Comparison of ENCODE assay signal across 9 mouse cellular contexts in genomic region chr3:122460848-122461511, GRCm38 (mm10).
DNase-seq lines count a peak whose midpoint lies in the region; ATAC-seq and TF ChIP-seq lines count a peak whose summit lies in the region.
"Had no signal": no experiment of that assay in that cellular context is flagged by ENCODE, and none has a peak within 500 bp of the region (broad histone marks: within the 10 kb centered on the region; RNA-seq: fewer than 3 reads in every experiment).

No protein-coding gene starts in this region.

- no peak overlapping the region for H3K9ac ChIP-seq in lung, postnatal 0 days (replicated peaks; ENCODE audit: low read depth)
- 0 out of 2 replicates have a peak overlapping the region, but pooled peaks have one; percentile 18 for H3K9ac ChIP-seq in forebrain, embryonic 13.5 days
- no peak overlapping the region for H3K9ac ChIP-seq in intestine, postnatal 0 days (ENCODE audit: low read depth, low read length)
- no peak overlapping the region for H3K9ac ChIP-seq in neural tube, embryonic 14.5 days (replicated peaks; ENCODE audit: low read depth, low read length)

- TF ChIP-seq EP300 in lung, postnatal 0 days (IDR thresholded peaks at IDR 0.05) = no peak

- DNase-seq in lung, postnatal 0 days (ENCODE audit: low spot score) = no peak
- DNase-seq in lung, postnatal 25 days (ENCODE audit: low spot score) = no peak
- DNase-seq in layer of hippocampus, postnatal 36 days = no peak
- no peak for DNase-seq in frontal cortex, postnatal 25 days (ENCODE audit: low spot score in 2 of 2)
- DNase-seq in heart, adult 18-20 months = no peak
- DNase-seq: cerebellum, adult 18-20 months had no signal

- no peak overlapping the region for H3K4me3 ChIP-seq in lung, postnatal 0 days (ENCODE audit: low read depth, low read length)
- H3K4me3 ChIP-seq in forebrain, embryonic 13.5 days = no peak overlapping the region
- H3K4me3 ChIP-seq in intestine, postnatal 0 days (ENCODE audit: low read depth, low read length) = no peak overlapping the region
- no peak overlapping the region for H3K4me3 ChIP-seq in neural tube, embryonic 14.5 days (ENCODE audit: low read depth, low read length)

- no peak for TF ChIP-seq CTCF in lung, postnatal 0 days (IDR thresholded peaks at IDR 0.05)
- TF ChIP-seq CTCF in intestine, postnatal 0 days (IDR thresholded peaks at IDR 0.05; ENCODE audit: low read depth) = no peak

- no peaks in the 10 kb centered on the region for H3K9me3 ChIP-seq in lung, postnatal 0 days (ENCODE audit: low read length)
- H3K9me3 ChIP-seq in forebrain, embryonic 13.5 days (replicated peaks) = no peaks in the 10 kb centered on the region
- no peaks in the 10 kb centered on the region for H3K9me3 ChIP-seq in intestine, postnatal 0 days (ENCODE audit: control insufficient read depth)
- H3K9me3 ChIP-seq in neural tube, embryonic 14.5 days (ENCODE audit: control insufficient read depth, low read length) = no peaks in the 10 kb centered on the region

- no peak overlapping the region for H3K4me2 ChIP-seq in lung, postnatal 0 days (replicated peaks; ENCODE audit: low read depth, low read length)
- peak overlapping the region; percentile 47 for H3K4me2 ChIP-seq in forebrain, embryonic 13.5 days
- H3K4me2 ChIP-seq in intestine, postnatal 0 days (replicated peaks; ENCODE audit: low read depth) = no peak overlapping the region
- peak overlapping the region; percentile 26; the same call in 1 of the 2 replicates for H3K4me2 ChIP-seq in neural tube, embryonic 14.5 days (ENCODE audit: low read depth, low read length)

- ATAC-seq in lung, postnatal 0 days = no peak
- peak; percentile 44 for ATAC-seq in forebrain, embryonic 13.5 days
- no peak for ATAC-seq in intestine, postnatal 0 days
- peak; percentile 38; the same call in 1 of the 2 replicates for ATAC-seq in neural tube, embryonic 14.5 days (ENCODE audit: low read depth)

- peaks cover 17% of the 10 kb centered on the region for H3K4me1 ChIP-seq in lung, postnatal 0 days (ENCODE audit: insufficient read depth, low read depth, low read length)
- H3K4me1 ChIP-seq in forebrain, embryonic 13.5 days = peaks cover 41% of the 10 kb centered on the region
- no peaks in the 10 kb centered on the region for H3K4me1 ChIP-seq in intestine, postnatal 0 days (replicated peaks; ENCODE audit: control insufficient read depth, insufficient read depth, low read length)
- peaks cover 27% of the 10 kb centered on the region; the same call in 1 of the 2 replicates for H3K4me1 ChIP-seq in neural tube, embryonic 14.5 days (ENCODE audit: control insufficient read depth, insufficient read depth, low read length)

- no peaks in the 10 kb centered on the region for H3K27me3 ChIP-seq in lung, postnatal 0 days (replicated peaks; ENCODE audit: insufficient read depth, low read length)
- H3K27me3 ChIP-seq in forebrain, embryonic 13.5 days = no peaks in the 10 kb centered on the region
- H3K27me3 ChIP-seq in intestine, postnatal 0 days (replicated peaks; ENCODE audit: control insufficient read depth, insufficient read depth, low read length) = no peaks in the 10 kb centered on the region
- no peaks in the 10 kb centered on the region for H3K27me3 ChIP-seq in neural tube, embryonic 14.5 days (ENCODE audit: control insufficient read depth, insufficient read depth, low read length)

- WGBS in lung, postnatal 0 days = 38% methylated on average over 8 of the region's 8 CpGs
- WGBS in forebrain, embryonic 13.5 days = 2% methylated on average over 8 of the region's 8 CpGs
- WGBS in intestine, postnatal 0 days = 66% methylated on average over 8 of the region's 8 CpGs
- 8% methylated on average over 8 of the region's 8 CpGs for WGBS in neural tube, embryonic 14.5 days

- peak overlapping the region; percentile 57; the same call in 1 of the 2 replicates for H3K27ac ChIP-seq in lung, postnatal 0 days (ENCODE audit: low read length)
- H3K27ac ChIP-seq in forebrain, embryonic 13.5 days = peak overlapping the region; percentile 71
- 0 out of 2 replicates have a peak overlapping the region, but pooled peaks have one; percentile 3 for H3K27ac ChIP-seq in intestine, postnatal 0 days (ENCODE audit: low read depth, low read length)
- peak overlapping the region; percentile 23 for H3K27ac ChIP-seq in neural tube, embryonic 14.5 days (ENCODE audit: low read depth, low read length)

- no peaks in the 10 kb centered on the region for H3K36me3 ChIP-seq in lung, postnatal 0 days (ENCODE audit: insufficient read depth, low read length)
- H3K36me3 ChIP-seq in forebrain, embryonic 13.5 days (ENCODE audit: poor library complexity, severe bottlenecking) = no peaks in the 10 kb centered on the region
- no peaks in the 10 kb centered on the region; the same call in 1 of the 2 replicates for H3K36me3 ChIP-seq in intestine, postnatal 0 days (ENCODE audit: control insufficient read depth, insufficient read depth)
- H3K36me3 ChIP-seq in neural tube, embryonic 14.5 days (ENCODE audit: control insufficient read depth, insufficient read depth, low read length) = no peaks in the 10 kb centered on the region

Comparison
In these comparisons a context has a peak if more than half of its experiments do, and no peak if none do; other contexts are left out.
1. ATAC-seq: peak in forebrain, embryonic 13.5 days (single experiment) and neural tube, embryonic 14.5 days (single experiment); none in lung, postnatal 0 days (single experiment) and intestine, postnatal 0 days (single experiment).
2. H3K27ac ChIP-seq: peak in every context shown above with its lines; median percentile 71 in forebrain, embryonic 13.5 days; 57 in lung, postnatal 0 days; 23 in neural tube, embryonic 14.5 days; 3 in intestine, postnatal 0 days.
3. H3K4me2 ChIP-seq: peak in forebrain, embryonic 13.5 days (single experiment) and neural tube, embryonic 14.5 days (single experiment); none in lung, postnatal 0 days (single experiment) and intestine, postnatal 0 days (single experiment).